Mouse (Mus musculus): ENCODE data around the gene Plbd2.

Gene Plbd2

DNA sequence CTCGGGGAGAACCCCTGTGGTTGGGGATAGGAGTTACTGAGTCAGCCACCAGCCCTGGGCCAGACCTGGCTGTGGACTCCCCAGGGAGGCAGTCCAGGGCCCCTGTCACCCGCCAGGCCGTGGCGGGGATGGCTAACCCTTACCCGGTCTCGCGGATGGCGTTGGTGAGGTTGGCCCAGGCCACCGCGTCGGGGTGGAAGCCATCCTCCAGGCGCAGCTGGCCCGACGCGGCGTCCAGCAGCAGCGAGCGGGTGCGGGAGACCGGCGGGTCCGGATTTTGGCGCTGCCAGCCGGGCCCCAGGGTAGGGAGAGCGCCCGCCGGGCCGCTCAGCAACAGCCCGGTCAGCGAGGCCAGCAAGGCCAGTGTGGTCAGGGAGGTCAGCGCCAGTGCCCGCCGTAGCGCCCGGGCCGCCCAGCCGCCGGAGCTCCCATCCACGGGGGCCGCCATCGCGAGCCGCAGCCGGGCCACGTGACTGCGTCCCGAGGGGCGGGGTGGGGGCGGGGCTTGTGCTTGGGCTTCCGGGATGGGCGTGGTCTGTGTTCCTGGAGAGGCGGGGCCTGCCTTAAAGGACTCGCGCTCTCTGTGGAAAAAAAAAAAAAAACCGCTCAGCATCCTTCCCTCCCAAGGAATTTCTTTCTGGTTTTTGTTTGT lies at the start of gene Plbd2:
Gene Plbd2 (minus strand): TSS at position 482 of the 652 bp plus-strand sequence.
- peak; percentile 86 for DNase-seq (ENCODE audit: low spot score)

GRCm38 (mm10) chr5:120550673-120551072 lies 47.2 kb upstream of the Plbd2 start:
- DNase-seq (ENCODE audit: low spot score) = no peak

GRCm38 (mm10) chr5:120550137-120550536 lies 46.7 kb upstream of the Plbd2 start:
- DNase-seq (ENCODE audit: low spot score) = no peak

DNA sequence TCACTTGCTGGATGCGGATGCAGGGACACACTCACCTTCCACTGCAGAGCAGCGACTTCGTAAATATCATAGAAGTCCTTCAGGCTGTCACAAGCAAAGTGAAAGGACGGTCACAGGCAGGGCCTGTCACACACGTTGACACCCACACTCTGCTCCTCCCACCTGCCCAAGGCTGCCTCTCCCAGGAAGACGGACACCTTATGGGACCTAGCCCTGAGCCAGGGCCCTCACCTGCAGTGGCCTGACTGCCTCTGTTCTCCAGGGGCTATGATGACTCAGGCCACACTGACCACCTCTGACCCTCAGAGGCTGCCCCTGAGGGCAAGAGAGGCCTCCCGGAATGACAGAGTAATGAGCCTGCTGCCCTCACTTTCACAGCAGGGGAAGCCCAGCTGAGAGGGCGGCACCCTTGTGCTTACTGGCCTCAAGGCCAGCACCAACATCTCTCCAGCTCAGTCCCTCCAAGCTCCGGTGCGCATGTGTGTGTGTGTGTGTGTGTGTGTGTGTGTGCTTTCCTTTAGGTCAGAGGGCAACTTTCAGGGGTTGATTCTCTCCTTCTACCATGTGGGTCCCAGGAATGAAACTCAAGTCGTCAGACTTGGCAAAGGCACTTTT lies 44.9 kb upstream of the Plbd2 start:
- DNase-seq (ENCODE audit: low spot score) = no peak

GRCm38 (mm10) chr5:120536632-120537031 lies 33.2 kb upstream of the Plbd2 start:
- no peak for DNase-seq (ENCODE audit: low spot score)

DNA sequence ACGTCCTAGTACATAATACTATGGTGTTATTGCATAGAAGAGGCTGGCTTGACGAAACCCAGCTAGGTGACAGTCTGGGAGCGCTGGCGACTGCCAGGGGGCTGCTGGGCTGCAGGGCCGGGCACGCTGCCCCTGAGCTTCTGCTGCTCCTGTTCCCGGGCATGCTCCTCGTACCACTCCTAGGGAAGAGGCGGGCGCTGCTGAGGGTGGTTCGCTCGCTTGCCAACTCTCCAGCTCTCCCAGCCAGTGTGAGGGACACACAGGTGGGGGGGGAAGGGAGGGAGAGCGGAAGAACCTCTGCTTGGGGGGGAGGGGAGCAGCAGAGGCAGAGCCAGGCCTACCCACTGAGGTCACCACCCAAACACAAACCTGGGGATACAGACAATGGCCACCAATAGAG lies 32.6 kb upstream of the Plbd2 start:
- DNase-seq (ENCODE audit: low spot score) = no peak

DNA sequence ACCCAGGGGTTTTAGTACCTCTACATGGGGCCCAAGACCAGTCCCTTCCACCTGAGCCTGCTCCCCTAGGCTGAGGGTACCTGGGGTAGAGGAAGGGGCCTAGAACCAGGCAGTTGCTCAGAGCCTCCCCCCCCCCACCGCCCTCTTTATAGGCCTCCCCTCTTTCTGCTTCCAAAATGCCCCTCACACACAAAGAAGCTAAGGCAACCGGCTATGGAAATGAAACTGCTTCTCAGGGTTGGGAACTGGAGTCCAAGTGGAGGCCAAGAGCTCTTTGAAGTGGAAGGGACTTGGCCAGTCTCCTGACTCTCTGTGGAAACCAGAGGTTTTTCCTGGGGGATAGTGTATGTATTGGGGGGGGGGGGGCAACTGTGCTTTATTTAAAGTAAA lies 31.3 kb upstream of the Plbd2 start:
- no peak for DNase-seq (ENCODE audit: low spot score)

DNA sequence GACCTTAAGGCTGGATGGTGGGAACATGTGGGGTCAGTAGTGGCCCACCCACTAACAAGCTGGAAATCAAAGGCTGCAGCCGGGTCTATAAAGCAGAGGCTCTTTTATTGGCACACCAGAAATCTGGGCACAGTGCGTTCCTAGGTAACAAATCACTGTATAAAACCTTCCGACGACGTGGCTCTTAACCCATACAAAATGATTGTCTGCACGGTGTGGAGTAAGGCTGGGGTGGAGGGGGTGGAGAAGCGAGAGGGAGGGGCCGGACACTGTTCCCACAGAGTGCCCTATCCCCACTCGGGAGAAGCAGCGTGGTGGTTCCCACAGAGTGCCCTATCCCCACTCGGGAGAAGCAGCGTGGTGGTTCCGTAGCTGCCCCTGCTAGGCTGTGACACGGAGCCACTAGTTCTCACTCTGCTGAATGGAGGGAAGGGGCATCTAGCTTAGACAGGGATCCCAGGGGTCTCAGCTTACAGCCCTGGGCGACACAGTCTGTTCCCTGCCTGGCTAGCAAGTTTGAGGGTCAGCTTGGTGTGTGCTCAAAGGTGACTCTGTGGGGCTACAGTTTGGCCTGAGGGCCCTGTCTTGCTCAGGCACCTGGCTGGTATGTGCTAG lies 30.8 kb upstream of the Plbd2 start:
- no peak for DNase-seq (ENCODE audit: low spot score)

DNA sequence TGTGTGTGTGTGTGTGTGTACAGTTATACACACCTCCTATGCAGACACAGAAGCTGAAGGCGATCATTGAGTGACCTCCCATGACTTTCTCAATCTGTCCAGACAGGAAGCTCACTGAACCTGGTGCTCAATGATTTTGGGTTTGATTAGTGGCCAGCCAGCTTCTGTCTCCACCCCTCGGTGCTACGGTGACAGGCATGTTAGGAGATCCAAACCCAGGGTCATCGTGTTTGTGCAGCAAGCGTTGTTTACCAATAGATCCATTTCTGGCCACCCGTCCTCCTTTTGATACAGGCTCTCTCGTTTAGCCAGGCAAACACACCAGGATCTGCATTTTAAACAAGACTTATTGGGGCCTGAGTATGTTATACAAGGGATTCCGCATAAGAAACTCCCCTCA lies 28.2 kb upstream of the Plbd2 start:
- no peak for DNase-seq (ENCODE audit: low spot score)

- DNase-seq (ENCODE audit: low spot score) = peak; percentile 53
Observed at GRCm38 (mm10) chr5:120527296-120527964, 24.0 kb upstream of the Plbd2 start.

- no peak for DNase-seq (ENCODE audit: low spot score)
Observed at GRCm38 (mm10) chr5:120526311-120526710, 22.9 kb upstream of the Plbd2 start.

DNA sequence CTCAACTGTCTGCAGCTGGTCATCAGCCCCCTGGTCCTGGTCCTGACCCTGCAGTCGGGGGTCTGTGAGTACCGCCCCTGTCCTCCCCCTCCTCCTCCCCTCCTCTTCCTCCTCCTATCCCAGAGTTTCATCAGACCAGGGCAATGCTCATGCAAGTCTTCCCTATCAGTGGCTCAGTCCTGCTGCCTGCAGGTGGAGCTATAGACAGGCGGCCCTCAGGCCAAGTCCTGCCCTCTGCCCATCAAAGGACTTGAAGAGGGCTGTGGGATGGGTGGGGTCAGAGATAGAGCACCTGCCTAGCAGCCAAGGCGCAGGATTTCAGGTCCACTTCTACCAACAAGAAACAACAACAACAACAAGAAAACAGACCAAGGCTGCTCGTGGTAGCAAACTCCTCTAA lies 22.3 kb upstream of the Plbd2 start:
- DNase-seq (ENCODE audit: low spot score) = no peak

DNA sequence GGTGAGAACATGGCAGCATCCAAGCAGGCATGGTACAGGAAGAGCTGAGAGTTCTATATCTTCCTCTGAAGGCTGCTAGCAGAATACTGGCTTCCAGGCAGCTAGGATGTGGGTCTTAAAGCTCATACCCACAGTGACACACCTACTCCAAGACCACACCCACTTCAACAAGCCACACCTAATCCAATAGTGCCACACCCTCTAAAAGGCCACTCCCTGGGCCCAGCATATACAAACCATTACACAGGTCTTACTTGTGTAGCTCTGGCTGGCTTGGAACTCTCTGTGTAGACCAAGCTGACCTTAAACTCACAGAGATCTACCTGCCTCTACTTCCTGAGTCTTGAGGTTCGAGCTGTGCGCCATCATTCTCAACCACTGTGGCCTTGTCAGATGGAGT lies 21.3 kb upstream of the Plbd2 start:
- DNase-seq (ENCODE audit: low spot score) = no peak

DNA sequence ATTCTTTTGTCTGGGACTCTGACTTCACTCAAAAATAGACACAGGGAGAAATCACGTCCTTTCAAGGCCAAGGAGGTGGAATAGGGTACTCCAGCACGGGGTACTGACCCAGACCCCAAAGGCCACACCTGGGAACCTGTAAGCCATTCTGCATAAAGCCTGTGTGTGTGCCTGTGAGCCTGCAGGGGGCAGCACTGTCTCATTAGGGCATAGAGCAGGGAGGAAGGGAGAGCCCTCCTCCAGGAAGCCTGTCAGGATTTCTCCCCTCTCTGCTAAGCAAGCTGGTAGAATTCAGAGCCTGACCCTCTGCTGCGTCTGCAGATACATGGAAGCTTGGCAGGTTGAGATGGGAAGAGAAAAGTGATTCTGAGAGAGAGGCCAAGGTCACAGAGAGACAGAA lies 19.2 kb upstream of the Plbd2 start:
- DNase-seq (ENCODE audit: low spot score) = no peak

GRCm38 (mm10) chr5:120517552-120517951 lies 14.1 kb upstream of the Plbd2 start:
- no peak for DNase-seq (ENCODE audit: low spot score)

DNA sequence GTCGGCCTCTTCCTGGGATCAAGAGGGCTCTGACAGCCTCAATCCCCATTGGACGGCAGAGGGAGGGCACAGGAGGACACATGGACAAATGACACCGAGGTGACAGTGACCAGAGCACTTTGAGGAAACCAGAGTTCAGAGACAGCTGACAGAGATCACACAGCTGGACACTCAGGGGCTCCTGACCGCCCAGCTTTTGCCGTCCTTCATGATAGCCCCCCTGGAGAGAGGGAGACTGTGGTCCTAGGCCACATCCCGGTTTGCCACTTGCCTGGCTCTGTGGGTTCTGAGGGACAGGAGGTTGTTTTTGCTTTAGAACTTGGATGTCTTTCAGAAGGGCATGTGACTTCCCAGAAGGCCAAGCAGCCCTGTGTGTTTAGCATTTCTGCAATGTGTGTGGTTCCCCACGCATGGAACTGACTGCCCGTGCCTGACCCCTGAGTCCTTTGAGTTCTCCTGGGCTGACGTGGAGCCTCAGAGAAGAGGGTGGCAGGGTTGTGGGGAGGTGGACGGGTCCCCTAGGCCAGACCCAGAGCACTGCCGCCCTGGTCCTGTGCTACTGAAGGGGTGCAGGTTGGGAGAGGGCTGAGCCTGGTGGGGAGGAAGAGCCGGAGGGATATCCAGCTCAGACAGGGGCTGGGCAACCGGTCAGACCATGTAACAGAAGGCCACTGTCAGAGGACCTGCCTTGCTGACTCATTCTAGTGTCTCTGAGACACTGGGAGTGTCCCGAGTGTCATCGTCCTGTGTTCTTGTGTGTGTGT lies 13.0 kb upstream of the Plbd2 start:
- no peak for DNase-seq (ENCODE audit: low spot score)

- DNase-seq (ENCODE audit: low spot score) = no peak
Observed at GRCm38 (mm10) chr5:120515451-120515850, 12.0 kb upstream of the Plbd2 start.

DNA sequence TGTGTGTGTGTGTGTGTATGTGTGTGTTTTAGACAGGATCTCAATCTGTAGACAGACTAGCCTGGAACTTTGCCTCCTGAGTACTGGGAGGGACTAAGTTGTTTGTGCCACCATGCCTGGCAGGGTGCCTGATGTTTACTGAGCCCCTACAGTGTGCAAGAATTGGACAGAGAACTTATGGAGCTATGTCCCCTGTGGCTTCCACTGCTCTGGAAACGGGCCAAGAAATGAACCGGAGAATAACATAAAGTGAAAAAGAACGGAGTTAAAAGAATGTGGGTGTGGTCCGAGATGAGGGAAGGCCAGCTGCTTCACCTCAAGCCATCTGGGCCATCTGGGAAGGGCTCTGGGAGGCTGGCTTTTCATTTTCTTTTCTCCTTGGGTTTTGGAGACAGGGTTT lies 11.3 kb upstream of the Plbd2 start:
- no peak for DNase-seq (ENCODE audit: low spot score)

- DNase-seq (ENCODE audit: low spot score) = no peak
Observed at GRCm38 (mm10) chr5:120514031-120514677, 10.7 kb upstream of the Plbd2 start.

- DNase-seq (ENCODE audit: low spot score) = no peak
Observed at GRCm38 (mm10) chr5:120512911-120513555, 9.6 kb upstream of the Plbd2 start.

DNA sequence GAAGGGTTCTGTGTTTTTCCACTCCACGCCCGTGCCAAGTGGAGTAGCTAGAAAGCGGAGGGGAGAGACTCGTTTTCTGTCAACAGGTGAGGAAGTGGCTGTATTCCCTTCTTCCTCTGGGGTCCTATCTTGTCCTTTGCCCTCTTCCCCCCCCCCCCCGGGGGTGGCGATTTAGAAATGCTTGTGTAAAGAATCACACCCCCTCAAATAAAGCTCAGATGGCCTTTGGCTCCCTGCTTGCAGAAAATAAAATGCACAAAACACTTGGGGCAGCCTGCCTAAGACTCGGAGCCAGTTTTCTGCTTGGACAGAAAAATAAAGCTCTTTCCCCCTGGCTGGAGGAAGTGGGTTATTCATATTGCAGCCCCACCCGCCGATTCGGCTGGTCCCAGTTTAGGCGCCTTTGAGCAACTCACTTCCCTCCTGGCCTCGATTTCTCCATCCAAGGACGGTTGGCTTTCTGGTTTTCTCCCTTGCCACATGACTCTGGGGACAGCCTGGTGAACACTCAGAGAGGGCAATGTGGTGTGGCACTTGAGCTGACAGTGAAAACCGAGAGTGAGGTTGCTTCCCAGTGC lies 8.3 kb upstream of the Plbd2 start:
- DNase-seq (ENCODE audit: low spot score) = no peak

All from testis, postnatal 14 days (tissue).